Comparison of ENCODE assay signal across 10 mouse cellular contexts in genomic region chr5:139286142-139286941, GRCm38 (mm10). TPM values are rescaled to one million over a fixed set of nuclear protein-coding genes. Genes with fewer than 3 reads are reported as not detected.
DNase-seq lines count a peak whose midpoint lies in the region; ATAC-seq and TF ChIP-seq lines count a peak whose summit lies in the region.
"Had no signal": no experiment of that assay in that cellular context is flagged by ENCODE, and none has a peak within 500 bp of the region (broad histone marks: within the 10 kb centered on the region; RNA-seq: fewer than 3 reads in every experiment).

No protein-coding gene starts in this region.

- no peaks in the 10 kb centered on the region for H3K27me3 ChIP-seq in neural tube, embryonic 13.5 days
- no peaks in the 10 kb centered on the region for H3K27me3 ChIP-seq in neural tube, embryonic 15.5 days (replicated peaks)
- H3K27me3 ChIP-seq in lung, embryonic 16.5 days (ENCODE audit: control insufficient read depth, insufficient read depth, low read depth, low read length), result no peaks in the 10 kb centered on the region

- H3K36me3 ChIP-seq in neural tube, embryonic 13.5 days, result no peaks in the 10 kb centered on the region
- H3K36me3 ChIP-seq in neural tube, embryonic 15.5 days, result peaks cover 6% of the 10 kb centered on the region
- no peaks in the 10 kb centered on the region for H3K36me3 ChIP-seq in lung, embryonic 16.5 days (ENCODE audit: control insufficient read depth, insufficient read depth, low read length)

- H3K4me1 ChIP-seq in neural tube, embryonic 13.5 days (replicated peaks), result peaks cover 14% of the 10 kb centered on the region
- peaks cover 10% of the 10 kb centered on the region for H3K4me1 ChIP-seq in neural tube, embryonic 15.5 days
- H3K4me1 ChIP-seq in lung, embryonic 16.5 days (replicated peaks; ENCODE audit: control insufficient read depth, insufficient read depth, low read length), result peaks cover 24% of the 10 kb centered on the region

- TF ChIP-seq CTCF in gastrocnemius, adult 2 months (IDR thresholded peaks at IDR 0.05), result no peak

- DNase-seq in gastrocnemius, adult 2 months, result no peak
- DNase-seq in gastrocnemius, postnatal 36 days, result no peak
- DNase-seq in adipocyte (ENCODE audit: low spot score), result no peak
- no peak for DNase-seq in spleen, adult 12 weeks (ENCODE audit: low spot score)
- no peak for DNase-seq in embryo, embryonic 10 days (ENCODE audit: low spot score)
- DNase-seq: kidney, postnatal 10 days had no signal

- intact Hi-C loops in gastrocnemius, adult 2 months (cut with DNase I), result no loop called here
- intact Hi-C loops in gastrocnemius, postnatal 36 days (cut with DNase I), result no loop called here

- no peak overlapping the region for H3K4me3 ChIP-seq in gastrocnemius, adult 2 months
- no peak overlapping the region for H3K4me3 ChIP-seq in neural tube, embryonic 13.5 days
- H3K4me3 ChIP-seq in neural tube, embryonic 15.5 days (replicated peaks), result no peak overlapping the region
- no peak overlapping the region for H3K4me3 ChIP-seq in lung, embryonic 16.5 days (ENCODE audit: low read length)

- no peaks in the 10 kb centered on the region for H3K9me3 ChIP-seq in neural tube, embryonic 13.5 days
- H3K9me3 ChIP-seq in neural tube, embryonic 15.5 days (replicated peaks), result no peaks in the 10 kb centered on the region
- no peaks in the 10 kb centered on the region for H3K9me3 ChIP-seq in lung, embryonic 16.5 days (ENCODE audit: control insufficient read depth, low read length)

- peak overlapping the region; percentile 54 for H3K27ac ChIP-seq in gastrocnemius, adult 2 months
- no peak overlapping the region for H3K27ac ChIP-seq in neural tube, embryonic 13.5 days (replicated peaks)
- H3K27ac ChIP-seq in neural tube, embryonic 15.5 days (replicated peaks), result no peak overlapping the region
- H3K27ac ChIP-seq in lung, embryonic 16.5 days (ENCODE audit: low read length), result peak overlapping the region; percentile 57

- 76% methylated on average over 14 of the region's 14 CpGs for WGBS in neural tube, embryonic 13.5 days
- 74% methylated on average over 14 of the region's 14 CpGs for WGBS in neural tube, embryonic 15.5 days
- WGBS in lung, embryonic 16.5 days, result 36% methylated on average over 14 of the region's 14 CpGs

- no peak overlapping the region for H3K4me2 ChIP-seq in neural tube, embryonic 13.5 days
- H3K4me2 ChIP-seq in neural tube, embryonic 15.5 days, result no peak overlapping the region
- no peak overlapping the region for H3K4me2 ChIP-seq in lung, embryonic 16.5 days (ENCODE audit: low read depth, low read length)

- H3K9ac ChIP-seq in neural tube, embryonic 13.5 days, result 0 out of 2 replicates have a peak overlapping the region, but pooled peaks have one; percentile 17
- H3K9ac ChIP-seq in neural tube, embryonic 15.5 days (replicated peaks), result no peak overlapping the region
- no peak overlapping the region; the same call in 1 of the 2 replicates for H3K9ac ChIP-seq in lung, embryonic 16.5 days (ENCODE audit: low read length)

- ATAC-seq in neural tube, embryonic 13.5 days (ENCODE audit: low read depth), result no peak
- no peak for ATAC-seq in neural tube, embryonic 15.5 days (ENCODE audit: low FRiP score)
- ATAC-seq in lung, embryonic 16.5 days (ENCODE audit: low read depth), result peak; percentile 53
- ATAC-seq: forebrain, embryonic 14.5 days had no signal

RNA-seq across cellular contexts. Expression of gene Get4, which starts 34.2 kb away (rescaled TPM):
- 10 to 100 TPM; 30.6 to 31.1 TPM for total RNA-seq in gastrocnemius, adult 2 months (2021)
- 10 to 100 TPM; 28.3 to 29.4 TPM for total RNA-seq in gastrocnemius, postnatal 36 days (2021)
- polyA plus RNA-seq in neural tube, embryonic 13.5 days (2015; fragmentation: Nextera tagmentation; extraction: Ambion mirVana), result 116 and 119 TPM in 2 replicates
- 119 and 126 TPM in 2 replicates for polyA plus RNA-seq in neural tube, embryonic 15.5 days (2015; fragmentation: Nextera tagmentation; extraction: Ambion mirVana)
- polyA plus RNA-seq in lung, embryonic 16.5 days (2015; fragmentation: Nextera tagmentation; extraction: Ambion mirVana), result 174 and 177 TPM in 2 replicates

RNA-seq across cellular contexts. Expression of gene Adap1, which starts 39.1 kb away (rescaled TPM):
- 1 to 10 TPM in 1 of 2 experiments, under 1 TPM in 1; 0.89 to 1.0 TPM for total RNA-seq in gastrocnemius, adult 2 months (2021)
- 1 to 10 TPM; 1.6 to 1.7 TPM for total RNA-seq in gastrocnemius, postnatal 36 days (2021)
- 51.5 and 66.3 TPM in 2 replicates for polyA plus RNA-seq in neural tube, embryonic 13.5 days (2015; fragmentation: Nextera tagmentation; extraction: Ambion mirVana)
- 86.2 and 132 TPM in 2 replicates for polyA plus RNA-seq in neural tube, embryonic 15.5 days (2015; fragmentation: Nextera tagmentation; extraction: Ambion mirVana)
- polyA plus RNA-seq in lung, embryonic 16.5 days (2015; fragmentation: Nextera tagmentation; extraction: Ambion mirVana), result 1.7 and 1.9 TPM in 2 replicates

Comparison
In these comparisons a context has a peak if more than half of its experiments do, and no peak if none do; other contexts are left out.
1. H3K27ac ChIP-seq: peak in gastrocnemius, adult 2 months (single experiment) and lung, embryonic 16.5 days (single experiment); none in neural tube, embryonic 13.5 days (single experiment) and neural tube, embryonic 15.5 days (single experiment).
2. RNA of gene Adap1, which starts 39.1 kb away (polyA plus RNA-seq): 86.2 to 132 TPM in neural tube, embryonic 15.5 days and 51.5 to 66.3 TPM in neural tube, embryonic 13.5 days; 1.7 to 1.9 TPM in lung, embryonic 16.5 days; every median in the first group is over 10 times any median in the second.